Mouse (Mus musculus): ENCODE data around the gene Strn3. TPM values are rescaled to one million over a fixed set of nuclear protein-coding genes. Genes with fewer than 3 reads are reported as not detected.
A peak's percentile ranks its signal among the peaks of the same experiment; 100 is the strongest.
"Not testable (repeated sequence)": the region's sequence is repeated elsewhere in the genome, so short reads cannot be mapped to it uniquely, and the experiment has no call there.

Gene Strn3
- total and polyA plus RNA-seq, 3 experiments: 22.1 to 47.9 (median 27.7) TPM

DNA sequence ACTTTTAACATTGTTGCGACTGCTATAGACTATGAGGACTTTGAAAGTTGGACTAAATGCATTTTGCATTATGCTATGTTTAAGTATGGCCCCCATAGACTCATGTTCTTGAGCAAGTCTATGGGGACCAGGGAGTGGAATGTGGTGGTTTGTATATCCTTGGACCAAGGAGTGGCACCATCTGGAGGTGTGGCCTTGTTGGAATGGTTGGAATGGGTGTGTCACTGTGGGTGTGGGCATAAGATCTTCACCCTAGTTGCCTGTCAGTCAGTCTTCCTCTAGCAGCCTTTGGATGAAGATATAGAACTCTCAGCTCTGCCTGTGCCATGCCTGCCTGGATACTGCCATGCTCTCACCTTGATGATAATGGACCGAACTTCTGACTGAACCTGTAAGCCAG, 113.9 kb downstream of the Strn3 start:
- H3K27me3 ChIP-seq (replicated peaks); H3K79me2 ChIP-seq (replicated peaks; ENCODE audit: control insufficient read depth, extremely low read depth, insufficient read depth, poor library complexity, severe bottlenecking); H3K27ac ChIP-seq (ENCODE audit: insufficient read depth, low read depth); H3K36me3 ChIP-seq (replicated peaks in 1 of 2; ENCODE audit: control insufficient read depth in 1 of 2, insufficient read depth in 1 of 2, low read length in 1 of 2); dilution Hi-C loops (cut with MboI; ENCODE audit: extremely low pct_ligation_motif_present, extremely low pct_unique_long_range_greater_than_20kb, low sequenced_read_pairs); in situ Hi-C loops (cut with MboI; ENCODE audit: low pct_ligation_motif_present, low pct_unique_long_range_greater_than_20kb, low sequenced_read_pairs); H3K9me3 ChIP-seq (replicated peaks; ENCODE audit: low read length); H3K4me3 ChIP-seq (replicated peaks in 1 of 3; ENCODE audit: low read depth in 2 of 3, low read length in 2 of 3, poor library complexity in 1 of 3); H3K4me2 ChIP-seq (ENCODE audit: insufficient read depth, low read depth, poor library complexity, severe bottlenecking); DNase-seq (ENCODE audit: extremely low read depth); H3K4me1 ChIP-seq (ENCODE audit: control insufficient read depth in 1 of 2, insufficient read depth in 2 of 2); H3K9ac ChIP-seq (ENCODE audit: insufficient read depth, low read depth): not testable (repeated sequence)

GRCm38 (mm10) chr12:51572651-51573050, 119.0 kb downstream of the Strn3 start:
- Histone ChIP-seq H3K36me3 (replicated peaks in 1 of 2; ENCODE audit: control insufficient read depth in 1 of 2, insufficient read depth in 1 of 2, low read length in 1 of 2) (no peaks in the 10 kb centered on the region), H3K4me1 (ENCODE audit: control insufficient read depth in 1 of 2, insufficient read depth in 2 of 2) (peaks cover 2 to 33% of the 10 kb centered on the region in 2 experiments), H3K79me2 (replicated peaks; ENCODE audit: control insufficient read depth, extremely low read depth, insufficient read depth, poor library complexity, severe bottlenecking) (no peaks in the 10 kb centered on the region), H3K9ac (ENCODE audit: insufficient read depth, low read depth) (no peak overlapping the region), H3K4me3 (replicated peaks in 1 of 3; ENCODE audit: low read depth in 2 of 3, low read length in 2 of 3, poor library complexity in 1 of 3) (no peak overlapping the region), H3K27me3 (replicated peaks) (no peaks in the 10 kb centered on the region), H3K9me3 (replicated peaks; ENCODE audit: low read length) (no peaks in the 10 kb centered on the region), H3K27ac (ENCODE audit: insufficient read depth, low read depth) (no peak overlapping the region), H3K4me2 (ENCODE audit: insufficient read depth, low read depth, poor library complexity, severe bottlenecking) (no peak overlapping the region)
- DNase-seq (ENCODE audit: extremely low read depth): no peak
- dilution Hi-C loops (cut with MboI; ENCODE audit: extremely low pct_ligation_motif_present, extremely low pct_unique_long_range_greater_than_20kb, low sequenced_read_pairs) (no loop called here), in situ Hi-C loops (cut with MboI; ENCODE audit: low pct_ligation_motif_present, low pct_unique_long_range_greater_than_20kb, low sequenced_read_pairs) (no loop called here)
- TF ChIP-seq POLR2A (IDR thresholded peaks at IDR 0.05; ENCODE audit: low read depth, low read length) (no peak), TBP (conservative IDR thresholded peaks at IDR 0.05; ENCODE audit: low read depth, low read length) (no peak), E2F4 (IDR thresholded peaks at IDR 0.05; ENCODE audit: insufficient replicate concordance, low read depth, low read length) (no peak), NRF1 (IDR thresholded peaks at IDR 0.05; ENCODE audit: low read depth, low read length) (no peak), ZC3H11A (IDR thresholded peaks at IDR 0.05; ENCODE audit: low read depth, low read length) (no peak), SIN3A (IDR thresholded peaks at IDR 0.05; ENCODE audit: low read length) (no peak), JUN (IDR thresholded peaks at IDR 0.05; ENCODE audit: insufficient read depth, low read depth, low read length) (no peak), NELFE (IDR thresholded peaks at IDR 0.05; ENCODE audit: low read depth, low read length) (no peak), CHD2 (IDR thresholded peaks at IDR 0.05; ENCODE audit: low read length) (no peak), ZMIZ1 (IDR thresholded peaks at IDR 0.05; ENCODE audit: low read depth, low read length) (no peak)

- no peaks in the 10 kb centered on the region for H3K36me3 ChIP-seq (replicated peaks in 1 of 2; ENCODE audit: control insufficient read depth in 1 of 2, insufficient read depth in 1 of 2, low read length in 1 of 2)
Measured at GRCm38 (mm10) chr12:51569944-51570343, 121.8 kb downstream of the Strn3 start.

More at GRCm38 (mm10) chr12:51569944-51570343, 121.8 kb downstream of the Strn3 start:
- Histone ChIP-seq H3K79me2 (replicated peaks; ENCODE audit: control insufficient read depth, extremely low read depth, insufficient read depth, poor library complexity, severe bottlenecking) (no peaks in the 10 kb centered on the region), H3K9ac (ENCODE audit: insufficient read depth, low read depth) (no peak overlapping the region), H3K4me2 (ENCODE audit: insufficient read depth, low read depth, poor library complexity, severe bottlenecking) (no peak overlapping the region), H3K27ac (ENCODE audit: insufficient read depth, low read depth) (no peak overlapping the region), H3K4me1 (ENCODE audit: control insufficient read depth in 1 of 2, insufficient read depth in 2 of 2) (peaks cover 2 to 43% of the 10 kb centered on the region in 2 experiments), H3K4me3 (replicated peaks in 1 of 3; ENCODE audit: low read depth in 2 of 3, low read length in 2 of 3, poor library complexity in 1 of 3) (no peak overlapping the region), H3K27me3 (replicated peaks) (no peaks in the 10 kb centered on the region), H3K9me3 (replicated peaks; ENCODE audit: low read length) (peaks cover 4% of the 10 kb centered on the region)
- TF ChIP-seq MXI1 (IDR thresholded peaks at IDR 0.05; ENCODE audit: low read depth, low read length) (no peak), MYC (IDR thresholded peaks at IDR 0.05; ENCODE audit: low read depth, low read length) (no peak), JUND (conservative IDR thresholded peaks at IDR 0.05; ENCODE audit: low read depth, low read length) (no peak), CTCF (conservative IDR thresholded peaks at IDR 0.05 in 1 of 2, IDR thresholded peaks at IDR 0.05 in 1 of 2; ENCODE audit: low read depth in 2 of 2, low read length in 2 of 2) (peak in 1 of 2 experiments; percentile 40; a peak in 2 of 4 replicates), PAX5 (IDR thresholded peaks at IDR 0.05; ENCODE audit: low read length) (no peak), RAD21 (IDR thresholded peaks at IDR 0.05; ENCODE audit: low read depth, low read length) (peak; percentile 4), RCOR1 (conservative IDR thresholded peaks at IDR 0.05; ENCODE audit: low read depth, low read length) (no peak), ELF1 (IDR thresholded peaks at IDR 0.05; ENCODE audit: low read depth, low read length) (no peak), USF1 (IDR thresholded peaks at IDR 0.05; ENCODE audit: low read depth, low read length) (no peak), POLR2A (IDR thresholded peaks at IDR 0.05; ENCODE audit: low read depth, low read length) (no peak)
- in situ Hi-C loops (cut with MboI; ENCODE audit: low pct_ligation_motif_present, low pct_unique_long_range_greater_than_20kb, low sequenced_read_pairs): no loop called here
- DNase-seq (ENCODE audit: extremely low read depth): no peak
- dilution Hi-C loops (cut with MboI; ENCODE audit: extremely low pct_ligation_motif_present, extremely low pct_unique_long_range_greater_than_20kb, low sequenced_read_pairs): no loop called here

Data from CH12.LX (cell line).